Mouse (Mus musculus): ENCODE results near the gene Wdr53. TPM values are rescaled to one million over a fixed set of nuclear protein-coding genes. Genes with fewer than 3 reads are reported as not detected.
"Not testable (repeated sequence)": the region's sequence is repeated elsewhere in the genome, so short reads cannot be mapped to it uniquely, and the experiment has no call there.

Wdr53 gene
- 10 to 100 TPM; 11.9 to 14.3 TPM for total RNA-seq (2021)
- long read RNA-seq, partial matches to known transcripts: 3 of 11 reads
- long read RNA-seq, other reads (novel, unspliced or antisense): 2 of 11 reads

- DNase-seq (ENCODE audit: low spot score in 2 of 2): peak; percentile 95 to 96
Measured at GRCm38 (mm10) chr16:32246952-32247370, at the start of gene Wdr53, which contains the start of gene Fbxo45. Gene Wdr53 (plus strand): TSS chr16:32247227. Gene Fbxo45 (minus strand): TSS chr16:32247158.

- DNase-seq (ENCODE audit: low spot score in 2 of 2): no peak
Measured at GRCm38 (mm10) chr16:32200256-32201003, 46.6 kb upstream of the Wdr53 start.

- no peak for DNase-seq (ENCODE audit: low spot score in 2 of 2)
Measured at GRCm38 (mm10) chr16:32201004-32201325, 46.1 kb upstream of the Wdr53 start.

GRCm38 (mm10) chr16:32202681-32203080 is 44.3 kb upstream of the Wdr53 start:
- peak; percentile 60 to 63 for DNase-seq (ENCODE audit: low spot score in 2 of 2)

- no peak for DNase-seq (ENCODE audit: low spot score in 2 of 2)
Measured at GRCm38 (mm10) chr16:32204902-32205301, 42.1 kb upstream of the Wdr53 start.

GRCm38 (mm10) chr16:32214156-32214555 is 32.9 kb upstream of the Wdr53 start:
- no peak for DNase-seq (ENCODE audit: low spot score in 2 of 2)

GRCm38 (mm10) chr16:32214804-32215576 is 32.0 kb upstream of the Wdr53 start:
- no peak for DNase-seq (ENCODE audit: low spot score in 2 of 2)

- no peak for DNase-seq (ENCODE audit: low spot score in 2 of 2)
Measured at GRCm38 (mm10) chr16:32221803-32222202, 25.2 kb upstream of the Wdr53 start.

- no peak for DNase-seq (ENCODE audit: low spot score in 2 of 2)
Measured at GRCm38 (mm10) chr16:32222399-32222798, 24.6 kb upstream of the Wdr53 start.

GRCm38 (mm10) chr16:32232050-32232449 is 15.0 kb upstream of the Wdr53 start:
- not testable (repeated sequence) for DNase-seq (ENCODE audit: low spot score in 2 of 2)

GRCm38 (mm10) chr16:32237930-32238680 is 8.9 kb upstream of the Wdr53 start:
- no peak for DNase-seq (ENCODE audit: low spot score in 2 of 2)

GRCm38 (mm10) chr16:32239428-32240312 is 7.4 kb upstream of the Wdr53 start:
- DNase-seq (ENCODE audit: low spot score in 2 of 2): no peak

GRCm38 (mm10) chr16:32243901-32244300 is 3.1 kb upstream of the Wdr53 start:
- no peak for DNase-seq (ENCODE audit: low spot score in 2 of 2)

- peak in 1 of 2 experiments; percentile 49 for DNase-seq (ENCODE audit: low spot score in 2 of 2)
Measured at GRCm38 (mm10) chr16:32246351-32246791, 656 bp upstream of the Wdr53 start.

- not testable (repeated sequence) for DNase-seq (ENCODE audit: low spot score in 2 of 2)
Measured at GRCm38 (mm10) chr16:32264225-32264624, 17.2 kb downstream of the Wdr53 start.

- DNase-seq (ENCODE audit: low spot score in 2 of 2): no peak
Measured at GRCm38 (mm10) chr16:32271291-32271690, 24.3 kb downstream of the Wdr53 start, which contains the start of gene Smco1. Gene Smco1 (plus strand): TSS chr16:32271468.

GRCm38 (mm10) chr16:32273338-32273737 is 26.3 kb downstream of the Wdr53 start:
- DNase-seq (ENCODE audit: low spot score in 2 of 2): no peak

- no peak for DNase-seq (ENCODE audit: low spot score in 2 of 2)
Measured at GRCm38 (mm10) chr16:32275041-32275440, 28.0 kb downstream of the Wdr53 start.

- no peak for DNase-seq (ENCODE audit: low spot score in 2 of 2)
Measured at GRCm38 (mm10) chr16:32275830-32276229, 28.8 kb downstream of the Wdr53 start.
